Mouse (Mus musculus): ENCODE data around the gene Epb41l2.

Epb41l2 gene

GRCm38 (mm10) chr10:25359208-25359958, at the start of gene Epb41l2:
Gene Epb41l2 (plus strand): TSS chr10:25359798.
- DNase-seq (ENCODE audit: extremely low spot score): peak; percentile 97

- no peak for DNase-seq (ENCODE audit: extremely low spot score)
Measured at GRCm38 (mm10) chr10:25309996-25310395, 49.6 kb upstream of the Epb41l2 start.

GRCm38 (mm10) chr10:25310736-25311135, 48.9 kb upstream of the Epb41l2 start:
- DNase-seq (ENCODE audit: extremely low spot score): no peak

GRCm38 (mm10) chr10:25311554-25312212, 47.9 kb upstream of the Epb41l2 start:
- no peak for DNase-seq (ENCODE audit: extremely low spot score)

- DNase-seq (ENCODE audit: extremely low spot score): peak; percentile 35
Measured at GRCm38 (mm10) chr10:25313856-25314584, 45.6 kb upstream of the Epb41l2 start.

- no peak for DNase-seq (ENCODE audit: extremely low spot score)
Measured at GRCm38 (mm10) chr10:25317665-25318064, 41.9 kb upstream of the Epb41l2 start.

- DNase-seq (ENCODE audit: extremely low spot score): no peak
Measured at GRCm38 (mm10) chr10:25318405-25318804, 41.2 kb upstream of the Epb41l2 start.

GRCm38 (mm10) chr10:25319531-25319930, 40.1 kb upstream of the Epb41l2 start:
- DNase-seq (ENCODE audit: extremely low spot score): no peak

- DNase-seq (ENCODE audit: extremely low spot score): no peak
Measured at GRCm38 (mm10) chr10:25321198-25321597, 38.4 kb upstream of the Epb41l2 start.

- no peak for DNase-seq (ENCODE audit: extremely low spot score)
Measured at GRCm38 (mm10) chr10:25325690-25326089, 33.9 kb upstream of the Epb41l2 start.

GRCm38 (mm10) chr10:25327511-25327910, 32.1 kb upstream of the Epb41l2 start:
- no peak for DNase-seq (ENCODE audit: extremely low spot score)

GRCm38 (mm10) chr10:25330094-25330493, 29.5 kb upstream of the Epb41l2 start:
- no peak for DNase-seq (ENCODE audit: extremely low spot score)

GRCm38 (mm10) chr10:25331321-25332049, 28.1 kb upstream of the Epb41l2 start:
- DNase-seq (ENCODE audit: extremely low spot score): no peak

GRCm38 (mm10) chr10:25333390-25334079, 26.1 kb upstream of the Epb41l2 start:
- DNase-seq (ENCODE audit: extremely low spot score): no peak

GRCm38 (mm10) chr10:25340675-25341074, 18.9 kb upstream of the Epb41l2 start:
- no peak for DNase-seq (ENCODE audit: extremely low spot score)

GRCm38 (mm10) chr10:25342801-25343200, 16.8 kb upstream of the Epb41l2 start:
- DNase-seq (ENCODE audit: extremely low spot score): no peak

- no peak for DNase-seq (ENCODE audit: extremely low spot score)
Measured at GRCm38 (mm10) chr10:25353941-25354340, 5.7 kb upstream of the Epb41l2 start.

GRCm38 (mm10) chr10:25354390-25354789, 5.2 kb upstream of the Epb41l2 start:
- DNase-seq (ENCODE audit: extremely low spot score): no peak

GRCm38 (mm10) chr10:25359959-25360811, 587 bp downstream of the Epb41l2 start:
- peak; percentile 53 for DNase-seq (ENCODE audit: extremely low spot score)

- no peak for DNase-seq (ENCODE audit: extremely low spot score)
Measured at GRCm38 (mm10) chr10:25362235-25362634, 2.6 kb downstream of the Epb41l2 start.

All from embryo, embryonic 9.5 days (tissue).